Mouse (Mus musculus): Measurements from ENCODE around the gene Ipo5. TPM values are rescaled to one million over a fixed set of nuclear protein-coding genes. Genes with fewer than 3 reads are reported as not detected.
A peak's percentile ranks its signal among the peaks of the same experiment; 100 is the strongest.

The Ipo5 gene
- total RNA-seq, 2 experiments from 2014 or later: 113 to 115 TPM

GRCm38 (mm10) chr14:120921805-120922204 lies 10.8 kb downstream of the Ipo5 start:
- DNase-seq (ENCODE audit: low spot score in 2 of 2): no peak

DNA sequence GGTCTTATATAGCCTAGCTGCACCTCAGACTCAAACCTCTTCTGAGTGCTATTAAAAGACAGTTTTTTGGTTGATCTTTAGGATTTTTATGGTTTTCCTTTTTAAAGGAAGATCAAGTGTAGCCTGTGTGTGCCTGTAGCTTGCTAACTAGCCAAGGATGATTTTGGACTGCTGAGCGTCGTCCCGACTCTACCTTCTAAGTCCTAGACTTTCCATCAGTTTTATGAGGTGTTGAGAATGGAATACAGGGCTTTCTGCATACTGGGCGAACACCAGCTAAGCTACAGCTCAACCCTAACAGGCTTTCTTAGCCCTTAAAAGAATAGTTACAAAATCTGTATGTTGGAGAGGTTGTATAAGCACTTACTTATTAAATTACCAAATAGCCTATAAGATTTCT lies 13.0 kb downstream of the Ipo5 start:
- no peak for DNase-seq (ENCODE audit: low spot score in 2 of 2)

GRCm38 (mm10) chr14:120925731-120926585 lies 14.9 kb downstream of the Ipo5 start:
- DNase-seq (ENCODE audit: low spot score in 2 of 2): no peak

GRCm38 (mm10) chr14:120931236-120931635 lies 20.2 kb downstream of the Ipo5 start:
- DNase-seq (ENCODE audit: low spot score in 2 of 2): no peak

DNA sequence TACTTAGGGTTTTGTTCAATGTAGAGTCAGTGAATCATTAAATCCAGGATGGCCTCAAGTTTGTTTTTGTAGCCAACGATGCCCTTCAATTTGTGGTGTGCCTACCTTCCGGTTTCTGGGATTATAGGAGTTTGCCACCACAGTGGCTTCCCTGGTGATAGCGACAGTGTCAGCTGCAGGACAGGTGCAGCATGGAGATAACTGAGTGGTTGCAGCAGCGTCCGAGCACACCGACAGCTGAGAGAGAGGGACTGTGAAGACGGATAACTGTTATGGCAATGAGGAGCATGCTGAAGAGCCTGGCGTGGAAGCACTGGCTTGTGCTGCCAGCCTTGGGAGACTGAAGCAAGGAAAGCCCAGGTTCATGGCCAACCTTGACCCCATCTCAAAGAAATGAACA lies 22.6 kb downstream of the Ipo5 start:
- DNase-seq (ENCODE audit: low spot score in 2 of 2): no peak

DNA sequence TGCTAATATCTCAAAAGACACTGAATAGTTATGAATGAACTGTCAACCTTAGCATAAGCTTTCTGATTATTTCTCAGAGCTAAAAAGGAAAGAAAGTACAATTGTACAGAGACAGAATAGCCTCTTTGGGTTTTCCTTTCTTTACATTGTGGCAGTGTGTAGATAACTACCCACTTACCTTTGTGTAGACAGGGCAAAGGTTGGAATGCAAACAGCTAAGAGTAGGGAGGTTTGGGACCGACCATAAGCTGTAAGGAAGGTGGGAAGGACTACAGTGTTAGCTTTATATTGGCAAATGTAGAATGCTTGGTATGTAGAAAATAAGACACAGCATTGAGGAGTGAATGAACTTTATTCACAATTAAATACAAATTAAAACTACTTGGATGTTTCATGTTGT lies 26.1 kb downstream of the Ipo5 start:
- no peak for DNase-seq (ENCODE audit: low spot score in 2 of 2)

DNA sequence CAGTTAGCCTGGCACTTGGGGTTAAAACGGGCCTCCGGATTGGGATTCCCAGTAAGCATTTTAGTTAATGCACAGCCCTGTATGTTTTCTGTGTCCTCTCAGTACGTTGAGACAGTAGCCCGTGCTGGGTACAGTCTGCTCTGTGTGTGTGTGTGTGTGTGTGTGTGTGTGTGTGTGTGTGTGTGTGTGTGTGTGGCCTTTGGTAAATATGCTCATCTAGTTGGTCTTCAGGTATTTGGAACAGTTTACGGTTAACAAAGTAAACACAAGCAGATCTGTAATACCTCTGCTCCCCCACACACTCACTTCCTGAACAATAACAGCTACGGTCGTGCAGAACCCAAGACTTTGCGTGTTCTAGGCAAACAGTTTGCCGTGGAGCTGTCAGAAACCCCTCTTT lies 31.8 kb downstream of the Ipo5 start:
- no peak for DNase-seq (ENCODE audit: low spot score in 2 of 2)

DNA sequence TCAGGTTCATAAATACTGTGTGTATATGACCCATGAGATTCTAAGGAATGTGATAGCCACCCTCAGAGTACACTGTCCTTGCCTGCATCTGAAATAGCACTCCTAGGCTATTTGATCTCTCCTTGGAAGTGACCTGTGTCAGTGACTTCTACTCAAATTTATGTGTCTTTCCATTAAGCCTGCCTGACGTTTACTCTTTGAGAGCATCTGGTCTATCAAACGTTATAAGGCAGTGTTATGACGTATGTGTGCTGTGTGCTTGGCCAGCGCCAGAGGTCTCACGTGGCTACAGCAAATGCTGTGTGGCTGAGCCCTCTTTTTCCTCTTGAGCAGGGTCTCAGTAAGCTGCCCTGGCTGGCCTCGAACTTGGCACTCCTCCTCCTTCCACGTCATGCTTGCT lies 34.1 kb downstream of the Ipo5 start:
- DNase-seq (ENCODE audit: low spot score in 2 of 2): no peak

DNA sequence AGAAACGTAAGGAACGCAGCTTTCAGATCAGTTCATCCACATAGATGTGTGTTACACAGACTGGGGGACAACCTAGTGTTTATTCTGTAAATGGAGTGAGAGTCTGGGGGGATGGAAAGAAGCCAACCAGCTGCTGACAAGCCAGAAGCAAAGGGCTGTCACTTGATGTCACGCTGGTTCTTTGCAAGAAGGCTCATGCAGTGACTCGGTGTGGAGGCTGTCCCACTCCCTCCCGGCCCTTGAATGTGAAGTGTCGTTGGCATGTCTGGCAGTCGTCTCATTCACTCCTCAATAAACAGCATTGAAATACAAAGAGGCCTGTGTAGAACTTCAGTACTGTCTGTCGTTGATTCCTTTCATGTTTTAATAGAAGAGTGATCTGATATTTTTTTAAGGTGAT lies 36.1 kb downstream of the Ipo5 start:
- DNase-seq (ENCODE audit: low spot score in 2 of 2): peak; percentile 14 to 41

GRCm38 (mm10) chr14:120949002-120949401 lies 38.0 kb downstream of the Ipo5 start:
- DNase-seq (ENCODE audit: low spot score in 2 of 2): no peak

DNA sequence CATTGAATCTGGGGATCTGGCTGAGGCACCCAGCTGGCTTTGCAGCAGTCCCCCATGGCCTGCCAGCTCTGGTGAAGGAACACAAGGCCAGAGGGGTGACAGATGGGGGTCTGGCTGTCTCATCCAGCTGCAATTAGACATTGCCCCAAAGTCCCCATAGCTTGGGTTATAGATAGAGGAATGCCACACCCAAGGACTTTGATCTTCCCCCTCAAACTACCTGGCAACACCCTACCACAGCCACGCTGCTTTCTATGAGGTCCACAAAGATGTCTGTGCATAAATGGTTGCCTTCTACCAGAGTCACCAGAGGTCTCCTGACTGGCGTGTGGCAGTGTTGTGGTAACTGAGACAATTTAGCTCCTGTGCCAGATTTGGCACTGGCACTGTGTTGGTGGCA lies 39.0 kb downstream of the Ipo5 start:
- DNase-seq (ENCODE audit: low spot score in 2 of 2): no peak

GRCm38 (mm10) chr14:120952434-120952833 lies 41.4 kb downstream of the Ipo5 start:
- DNase-seq (ENCODE audit: low spot score in 2 of 2): peak in 1 of 2 experiments; percentile 26

GRCm38 (mm10) chr14:120960551-120960950 lies 49.5 kb downstream of the Ipo5 start:
- DNase-seq (ENCODE audit: low spot score in 2 of 2): no peak

- DNase-seq (ENCODE audit: low spot score in 2 of 2): peak; percentile 21 to 43
Observed at GRCm38 (mm10) chr14:120960991-120961390, 50.0 kb downstream of the Ipo5 start.

DNA sequence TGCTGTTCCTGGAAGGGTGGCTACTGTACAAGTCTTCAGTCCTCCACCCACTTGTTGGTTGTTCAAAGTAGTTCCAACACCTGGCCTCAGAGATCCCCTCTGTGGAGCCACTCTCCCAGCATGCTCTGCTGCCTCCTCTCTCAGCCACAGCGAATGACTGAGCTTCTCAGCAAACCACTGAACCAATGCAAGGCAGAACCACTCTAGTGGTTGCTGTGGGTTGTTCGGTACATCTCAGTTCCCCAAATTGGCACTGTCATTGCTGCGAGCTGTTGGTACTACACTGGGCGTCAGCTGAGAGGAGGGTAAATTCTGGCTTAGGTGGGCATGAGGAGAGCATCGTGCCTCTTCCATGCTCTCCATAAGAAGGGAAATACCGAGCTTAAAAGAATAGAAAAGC lies 56.0 kb downstream of the Ipo5 start:
- no peak for DNase-seq (ENCODE audit: low spot score in 2 of 2)

DNA sequence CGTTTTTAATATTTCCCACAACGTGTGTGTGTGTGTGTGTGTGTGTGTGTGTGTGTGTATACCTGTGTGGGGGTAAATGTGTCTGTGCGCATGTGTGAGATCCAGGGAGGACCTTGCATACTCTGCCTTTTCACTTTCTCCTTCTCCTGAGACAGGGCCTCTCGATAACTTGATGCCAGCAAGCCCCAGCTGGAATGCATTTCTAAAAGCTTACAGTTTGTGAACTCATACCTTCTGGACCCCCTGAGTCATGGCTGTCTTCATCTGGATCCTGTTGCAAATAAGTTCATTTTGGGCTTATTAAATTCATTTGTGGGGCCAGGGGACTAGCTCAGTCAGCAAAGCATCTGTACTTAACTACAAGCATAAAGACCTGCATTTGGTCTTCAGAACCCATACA lies 57.7 kb downstream of the Ipo5 start:
- no peak for DNase-seq (ENCODE audit: low spot score in 2 of 2)

- no peak for DNase-seq (ENCODE audit: low spot score in 2 of 2)
Observed at GRCm38 (mm10) chr14:120969673-120970072, 58.6 kb downstream of the Ipo5 start.

DNA sequence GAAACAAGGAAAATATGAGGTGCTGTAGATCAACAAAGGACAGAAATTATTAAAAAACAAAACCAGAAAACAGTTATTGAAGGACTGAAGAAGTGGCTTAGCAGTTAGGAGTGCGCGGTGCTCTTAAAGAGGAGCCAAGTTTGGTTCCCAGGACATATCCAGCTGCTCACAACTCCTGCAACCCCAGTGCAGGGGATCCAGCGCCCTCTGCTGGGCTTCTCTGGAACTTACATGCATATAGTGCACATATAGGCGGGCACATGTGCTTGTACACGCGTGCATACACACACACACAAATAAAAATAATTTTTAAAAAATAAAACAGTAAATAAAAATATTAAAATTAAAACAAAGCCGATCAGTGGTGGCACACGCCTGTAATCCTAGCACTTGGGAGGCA lies 59.6 kb downstream of the Ipo5 start:
- DNase-seq (ENCODE audit: low spot score in 2 of 2): peak in 1 of 2 experiments; percentile 14

GRCm38 (mm10) chr14:120971313-120971712 lies 60.3 kb downstream of the Ipo5 start:
- no peak for DNase-seq (ENCODE audit: low spot score in 2 of 2)

GRCm38 (mm10) chr14:120979559-120979958 lies 68.5 kb downstream of the Ipo5 start:
- peak; percentile 33 to 56 for DNase-seq (ENCODE audit: low spot score in 2 of 2)

- DNase-seq (ENCODE audit: low spot score in 2 of 2): no peak
Observed at GRCm38 (mm10) chr14:120989126-120989525, 78.1 kb downstream of the Ipo5 start.

Data from layer of hippocampus, postnatal 10 days (tissue).